10 mouse cellular contexts compared by ENCODE assay signal in the genomic region with DNA sequence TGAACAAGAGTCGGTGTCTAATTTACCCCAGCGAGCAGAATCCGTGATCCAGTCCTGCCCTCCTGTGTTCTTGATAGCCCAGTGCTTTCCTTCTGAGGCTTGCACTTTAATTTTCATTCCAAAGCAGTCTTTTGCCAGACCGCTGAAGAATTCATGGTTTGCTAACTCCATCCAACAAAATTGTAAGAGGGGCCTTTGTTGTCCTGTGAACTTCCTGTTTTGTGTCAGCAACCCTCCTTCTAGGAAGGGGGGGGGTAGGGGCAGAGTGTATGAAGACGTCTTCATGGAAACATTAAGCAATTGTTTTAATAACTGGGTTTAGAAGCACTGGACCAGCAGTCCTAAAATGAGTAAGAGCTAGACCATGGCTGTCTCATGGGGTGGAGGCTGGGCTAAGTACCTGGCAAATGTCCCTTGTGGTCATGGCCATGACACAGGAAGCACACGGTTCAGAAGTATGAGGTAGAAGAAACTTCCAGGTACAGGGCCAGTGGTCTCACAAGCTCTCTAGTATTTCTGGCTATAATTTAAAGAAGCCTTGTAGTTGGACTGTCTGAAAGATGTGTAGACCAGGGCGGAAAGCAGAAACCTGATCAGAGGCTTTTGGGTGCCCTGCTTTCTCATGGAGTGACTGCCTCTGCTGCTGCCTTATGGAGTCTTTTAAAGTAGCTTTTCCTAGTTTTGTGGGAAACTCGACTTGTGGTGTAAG. TPM values are rescaled to one million over a fixed set of nuclear protein-coding genes. Genes with fewer than 3 reads are reported as not detected.
DNase-seq lines count a peak whose midpoint lies in the region; ATAC-seq lines count a peak whose summit lies in the region.
"Had no signal": no experiment of that assay in that cellular context is flagged by ENCODE, and none has a peak within 500 bp of the region (broad histone marks: within the 10 kb centered on the region; RNA-seq: fewer than 3 reads in every experiment).

No protein-coding gene starts in this region.

- peaks cover 20% of the 10 kb centered on the region for H3K4me1 ChIP-seq in kidney, embryonic 16.5 days (ENCODE audit: insufficient read depth, low read length)
- peaks cover 12% of the 10 kb centered on the region for H3K4me1 ChIP-seq in embryonic facial prominence, embryonic 10.5 days

- H3K36me3 ChIP-seq in kidney, embryonic 16.5 days (ENCODE audit: insufficient read depth, low read length) = no peaks in the 10 kb centered on the region; the same call in 1 of the 2 replicates
- H3K36me3 ChIP-seq in embryonic facial prominence, embryonic 10.5 days (replicated peaks) = peaks cover 13% of the 10 kb centered on the region

- H3K9me3 ChIP-seq in kidney, embryonic 16.5 days (ENCODE audit: low read length) = no peaks in the 10 kb centered on the region
- H3K9me3 ChIP-seq in embryonic facial prominence, embryonic 10.5 days = no peaks in the 10 kb centered on the region

- intact Hi-C loops in left cerebral cortex, postnatal 10 days (cut with DNase I) = loop anchor here (5.0 kb wide), 3 partner anchors 59 to 184 kb away; partner anchors contain the start of gene Wdr66

- H3K27me3 ChIP-seq in kidney, embryonic 16.5 days (ENCODE audit: insufficient read depth, low read length) = no peaks in the 10 kb centered on the region
- no peaks in the 10 kb centered on the region for H3K27me3 ChIP-seq in embryonic facial prominence, embryonic 10.5 days (replicated peaks; ENCODE audit: low read depth, poor library complexity, severe bottlenecking)

- no peak for ATAC-seq in kidney, embryonic 16.5 days (ENCODE audit: low FRiP score, low TSS enrichment)
- peak; percentile 27; the same call in 1 of the 2 replicates for ATAC-seq in megakaryocyte, adult 5-6 weeks (ENCODE audit: poor library complexity, severe bottlenecking)

- no peak overlapping the region for H3K9ac ChIP-seq in kidney, embryonic 16.5 days (replicated peaks; ENCODE audit: low read length)

- peak; percentile 20 for DNase-seq in kidney, adult 18-20 months
- no peak for DNase-seq in embryonic facial prominence, embryonic 10.5 days (ENCODE audit: low spot score)
- DNase-seq in kidney, adult 9 months = peak; percentile 42
- no peak for DNase-seq in cerebellum, postnatal 25 days
- no peak for DNase-seq in left cerebral cortex, postnatal 10 days (ENCODE audit: extremely low spot score in 1 of 2, low spot score in 2 of 2)
- DNase-seq in adrenal gland, postnatal 10 days = no peak

- H3K4me2 ChIP-seq in kidney, embryonic 16.5 days (replicated peaks; ENCODE audit: low read depth, low read length) = no peak overlapping the region

- WGBS in kidney, embryonic 16.5 days = 50% methylated on average over 8 of the region's 8 CpGs
- 52% methylated on average over 8 of the region's 8 CpGs for WGBS in embryonic facial prominence, embryonic 10.5 days

- no peak overlapping the region for H3K4me3 ChIP-seq in kidney, embryonic 16.5 days (ENCODE audit: low read length)
- no peak overlapping the region for H3K4me3 ChIP-seq in embryonic facial prominence, embryonic 10.5 days
- H3K4me3 ChIP-seq: erythroblast, embryonic 14.5 days had no signal

- H3K27ac ChIP-seq in kidney, embryonic 16.5 days (ENCODE audit: low read length) = no peak overlapping the region
- H3K27ac ChIP-seq in embryonic facial prominence, embryonic 10.5 days (replicated peaks) = peak overlapping the region; percentile 26

RNA-seq across cellular contexts. Expression of gene Mlxip, which starts 41.6 kb away (rescaled TPM):
- 17.4 and 21.1 TPM in 2 replicates for polyA plus RNA-seq in kidney, embryonic 16.5 days (2015; fragmentation: Nextera tagmentation; extraction: Ambion mirVana)
- polyA plus RNA-seq in embryonic facial prominence, embryonic 10.5 days (2016; fragmentation: Nextera tagmentation; extraction: Ambion mirVana) = 18.6 and 20.8 TPM in 2 replicates
- 37.0 and 40.0 TPM in 2 replicates for total RNA-seq in megakaryocyte, adult 5-6 weeks (2015)
- total RNA-seq in megakaryocyte, adult 5-6 weeks (2017) = 11.7 and 15.9 TPM in 2 replicates
- total RNA-seq in left cerebral cortex, postnatal 10 days (2021) = 10 to 100 TPM; 22.6 to 24.6 TPM
- 10 to 100 TPM; 24.4 to 27.8 TPM for total RNA-seq in adrenal gland, postnatal 10 days (2021)

RNA-seq across cellular contexts. Expression of gene Lrrc43, which starts 52.9 kb away (rescaled TPM):
- not detected in 2 replicates for polyA plus RNA-seq in kidney, embryonic 16.5 days (2015; fragmentation: Nextera tagmentation; extraction: Ambion mirVana)
- 0.19 TPM in 1 of 2 replicates, not detected in the other for polyA plus RNA-seq in embryonic facial prominence, embryonic 10.5 days (2016; fragmentation: Nextera tagmentation; extraction: Ambion mirVana)
- total RNA-seq in megakaryocyte, adult 5-6 weeks (2015) = not detected in 2 replicates
- total RNA-seq in megakaryocyte, adult 5-6 weeks (2017) = not detected in 2 replicates
- 1 to 10 TPM; 1.4 to 2.1 TPM for total RNA-seq in left cerebral cortex, postnatal 10 days (2021)
- not detected for total RNA-seq in adrenal gland, postnatal 10 days (2021)
- polyA plus RNA-seq: erythroblast, embryonic 14.5 days had no signal

RNA-seq across cellular contexts. Expression of gene Il31, which starts 53.1 kb away (rescaled TPM):
- polyA plus RNA-seq in kidney, embryonic 16.5 days (2015; fragmentation: Nextera tagmentation; extraction: Ambion mirVana) = not detected in 2 replicates
- not detected in 2 replicates for polyA plus RNA-seq in embryonic facial prominence, embryonic 10.5 days (2016; fragmentation: Nextera tagmentation; extraction: Ambion mirVana)
- not detected in 2 replicates for total RNA-seq in megakaryocyte, adult 5-6 weeks (2015)
- total RNA-seq in megakaryocyte, adult 5-6 weeks (2017) = not detected in 2 replicates
- total RNA-seq in left cerebral cortex, postnatal 10 days (2021) = not detected
- total RNA-seq in adrenal gland, postnatal 10 days (2021) = not detected
- total RNA-seq: left cerebral cortex, postnatal 25 days had no signal
- polyA plus RNA-seq: erythroblast, embryonic 14.5 days had no signal

Comparison
In these comparisons a context has a peak if more than half of its experiments do, and no peak if none do; other contexts are left out.
1. DNase-seq: peak in kidney, adult 18-20 months (single experiment) and kidney, adult 9 months (single experiment); none in embryonic facial prominence, embryonic 10.5 days (single experiment), cerebellum, postnatal 25 days (0 of 2), left cerebral cortex, postnatal 10 days (0 of 2) and adrenal gland, postnatal 10 days (single experiment).